Mouse (Mus musculus): ENCODE measurements around the gene Tcp11l2.

- peak; percentile 55 for TF ChIP-seq CTCF (IDR thresholded peaks at IDR 0.05; ENCODE audit: low read depth)
- no peak for TF ChIP-seq EP300 (IDR thresholded peaks at IDR 0.05; ENCODE audit: low read depth)
These were observed 65.2 kb downstream of the Tcp11l2 start for GRCm38 (mm10) chr10:84641576-84641975.

Measured in heart, postnatal 0 days (tissue).